Mouse (Mus musculus): Measurements from ENCODE around the gene Ptges3l.
"Not testable (repeated sequence)": the region's sequence is repeated elsewhere in the genome, so short reads cannot be mapped to it uniquely, and the experiment has no call there.

Ptges3l gene

DNA sequence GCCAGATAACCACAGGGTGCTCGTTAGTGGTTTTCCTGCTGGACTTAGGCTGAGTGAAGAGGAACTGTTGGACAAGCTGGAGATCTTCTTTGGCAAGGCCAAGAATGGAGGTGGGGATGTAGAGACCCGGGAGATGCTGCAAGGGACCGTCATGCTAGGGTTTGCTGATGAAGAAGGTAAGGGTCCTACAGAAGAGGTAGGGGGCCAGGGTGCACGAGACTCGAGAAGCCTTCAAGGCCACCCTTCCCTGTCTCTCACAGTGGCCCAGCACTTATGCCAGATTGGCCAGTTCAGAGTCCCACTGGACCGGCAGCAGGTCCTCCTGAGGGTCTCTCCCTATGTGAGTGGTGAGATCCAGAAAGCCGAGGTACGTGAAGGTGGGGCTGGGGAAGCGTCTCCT is 32.5 kb upstream of the Ptges3l start:
- DNase-seq (ENCODE audit: low read depth, low spot score) = no peak

DNA sequence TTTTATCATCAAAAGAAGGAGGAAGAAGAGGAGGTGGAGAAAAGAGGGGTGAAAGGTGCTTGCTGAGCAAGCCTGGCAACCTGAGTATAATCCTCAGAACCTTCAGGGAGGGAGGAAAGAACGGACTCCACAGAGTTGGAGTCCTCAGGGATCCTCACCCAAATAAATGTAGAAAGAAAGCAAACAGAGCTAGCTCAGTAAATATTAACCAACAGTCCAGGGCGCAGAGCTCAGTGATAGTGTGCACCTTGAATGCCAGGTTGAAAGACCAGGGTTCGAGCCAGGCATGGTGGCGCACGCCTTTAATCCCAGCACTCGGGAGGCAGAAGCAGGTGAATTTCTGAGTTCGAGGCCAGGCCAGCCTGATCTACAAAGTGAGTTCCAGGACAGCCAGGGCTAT is 30.5 kb upstream of the Ptges3l start:
- DNase-seq (ENCODE audit: low read depth, low spot score) = no peak

DNA sequence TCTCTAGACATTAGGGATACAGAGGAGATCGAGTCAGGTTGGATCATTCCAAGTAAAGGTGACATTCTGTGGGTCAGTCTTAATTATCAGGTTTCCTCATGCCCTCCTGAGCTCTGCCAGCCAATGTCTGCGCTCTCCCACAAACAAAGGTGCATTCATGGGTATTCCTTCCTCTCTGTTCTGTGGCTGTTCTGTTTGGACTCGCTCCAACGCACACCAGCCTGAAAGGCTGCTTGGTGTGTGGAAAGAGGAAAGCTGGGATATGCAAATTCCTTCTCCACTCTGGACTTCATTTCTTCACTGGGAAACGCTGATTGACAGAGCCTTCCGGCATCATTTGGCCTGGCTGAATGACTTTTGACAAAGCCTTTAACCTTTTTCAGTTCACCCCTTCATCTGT is 29.6 kb upstream of the Ptges3l start:
- no peak for DNase-seq (ENCODE audit: low read depth, low spot score)

DNA sequence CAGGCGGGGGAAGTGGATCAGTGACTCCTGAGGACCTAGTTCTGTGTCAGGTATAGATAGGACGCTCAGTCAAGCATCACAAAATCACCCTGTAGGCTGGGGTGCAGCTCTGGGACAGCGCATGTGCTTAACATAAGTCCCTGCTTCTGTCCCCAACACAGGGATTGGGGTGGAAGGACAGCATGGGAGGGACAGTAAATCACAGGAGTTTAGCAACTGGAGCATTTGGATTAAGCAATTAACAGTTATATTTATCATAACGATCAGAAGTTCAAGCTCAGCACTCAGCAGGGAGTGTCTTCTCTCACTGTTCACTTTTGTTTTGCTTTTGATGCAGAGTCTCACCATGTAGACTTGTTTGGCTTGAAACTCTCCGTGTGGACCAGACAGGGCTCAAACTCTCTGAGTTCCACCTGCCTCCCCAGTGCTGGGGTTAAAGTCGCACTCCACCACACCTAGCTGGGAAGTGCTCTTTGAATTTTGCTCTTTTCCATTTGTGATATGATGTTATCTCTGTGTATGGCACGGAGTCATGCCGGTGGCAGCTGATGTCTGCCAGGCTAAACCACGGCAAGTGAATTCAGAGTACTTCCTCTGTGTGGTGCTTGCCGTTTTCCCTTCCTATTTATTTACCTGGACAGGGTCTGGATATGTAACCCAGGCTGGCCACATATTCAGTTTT is 27.1 kb upstream of the Ptges3l start:
- DNase-seq (ENCODE audit: low read depth, low spot score) = no peak

DNA sequence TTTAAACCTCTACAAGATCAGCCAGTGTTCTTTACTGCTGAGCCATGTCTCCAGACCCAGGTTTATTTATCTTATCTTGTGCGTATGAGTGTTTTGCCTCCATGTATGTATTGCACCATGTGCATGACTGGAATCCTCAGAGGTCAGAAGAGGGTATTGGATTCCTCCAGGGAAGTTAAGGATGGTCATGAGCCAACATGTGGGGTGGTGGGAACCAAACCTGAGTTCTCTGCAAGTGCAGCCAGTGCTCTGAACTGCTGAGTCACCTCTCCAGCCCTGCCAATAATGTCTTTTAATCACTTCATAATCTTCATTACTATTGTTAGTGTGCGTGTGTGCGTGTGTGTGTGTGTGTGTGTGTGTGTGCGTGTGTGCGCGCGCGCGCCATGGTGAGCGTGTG is 26.4 kb upstream of the Ptges3l start:
- no peak for DNase-seq (ENCODE audit: low read depth, low spot score)

DNA sequence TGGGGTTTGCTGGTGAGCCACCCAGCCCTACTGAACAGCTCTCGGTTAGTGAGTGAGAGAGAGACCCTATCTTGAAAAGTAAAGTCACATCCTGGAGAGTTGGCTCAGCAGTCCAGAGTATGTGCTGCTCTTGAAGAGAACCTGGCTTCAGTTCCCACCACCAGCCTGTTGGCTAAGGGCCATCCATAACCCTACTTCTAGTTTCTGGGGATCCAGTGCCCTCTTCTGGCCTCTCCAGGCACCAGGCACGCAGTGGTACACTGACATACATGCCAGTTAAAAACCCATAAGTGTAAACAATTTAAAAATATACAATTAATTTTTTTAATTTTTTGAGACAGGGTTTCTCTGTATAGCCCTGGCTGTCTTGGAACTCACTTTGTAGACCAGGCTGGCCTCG is 25.3 kb upstream of the Ptges3l start:
- no peak for DNase-seq (ENCODE audit: low read depth, low spot score)

DNA sequence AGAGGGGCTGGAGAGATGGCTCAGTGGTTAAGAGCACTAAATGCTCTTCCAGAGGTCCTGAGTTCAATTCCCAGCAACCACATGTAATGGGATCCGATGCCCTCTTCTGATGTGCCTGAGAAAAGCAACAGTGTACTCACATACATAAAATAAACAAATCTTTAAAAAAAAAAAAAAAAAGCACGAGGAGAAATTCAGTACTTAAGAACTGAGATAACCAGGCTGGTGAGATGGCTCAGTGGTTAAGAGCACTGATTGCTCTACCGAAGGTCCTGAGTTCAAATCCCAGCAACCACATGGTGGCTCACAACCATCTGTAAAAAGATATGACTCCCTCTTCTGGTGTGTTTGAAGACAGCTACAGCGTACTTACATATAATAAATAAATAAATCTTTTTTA is 24.5 kb upstream of the Ptges3l start:
- not testable (repeated sequence) for DNase-seq (ENCODE audit: low read depth, low spot score)

DNA sequence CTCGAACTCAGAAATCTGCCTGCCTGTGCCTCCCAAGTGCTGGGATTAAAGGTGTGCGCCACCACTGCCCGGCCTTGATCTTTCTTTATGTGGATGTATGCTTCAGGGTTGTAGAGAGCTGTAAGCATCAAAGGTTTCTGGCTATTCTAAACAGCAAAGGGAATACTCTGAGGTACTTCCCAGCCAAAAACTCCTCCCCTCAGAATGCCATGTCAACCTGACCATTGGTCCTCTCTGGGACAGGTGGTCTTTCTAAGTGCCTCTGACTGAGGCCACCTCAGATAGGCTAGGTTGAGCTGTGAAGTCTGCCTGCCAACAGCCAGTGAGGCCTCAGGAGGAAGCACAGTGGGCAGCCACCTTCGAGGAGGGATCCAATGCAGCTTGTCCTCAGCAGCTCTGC is 23.8 kb upstream of the Ptges3l start:
- no peak for DNase-seq (ENCODE audit: low read depth, low spot score)

DNA sequence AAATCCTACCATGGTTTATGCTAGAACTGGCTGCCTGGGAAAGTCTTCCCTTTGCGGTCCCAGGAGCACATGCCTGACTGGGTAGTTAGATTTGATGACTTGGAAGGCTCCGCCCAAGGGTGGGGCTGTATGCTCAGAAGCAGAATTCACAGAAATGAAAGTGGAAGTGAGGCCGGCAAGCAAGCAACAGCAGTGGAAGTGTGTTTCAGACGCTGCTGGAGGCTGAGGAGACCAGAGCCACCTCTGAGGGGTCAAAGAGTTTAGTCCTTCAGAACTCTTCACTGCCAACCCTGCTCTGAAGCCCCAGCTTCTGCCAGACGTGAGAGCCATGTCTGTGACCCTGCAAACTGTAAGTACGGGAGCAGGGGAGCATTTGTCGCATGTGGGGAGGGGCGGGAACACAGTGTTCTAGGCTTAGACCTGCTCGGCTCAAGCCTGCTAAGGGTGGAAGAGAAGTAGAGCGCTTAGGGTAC is 23.2 kb upstream of the Ptges3l start, which contains the start of gene Ifi35:
Gene Ifi35, plus strand, starts transcription at position 134 of the 473 bp plus-strand sequence.
- no peak for DNase-seq (ENCODE audit: low read depth, low spot score)

DNA sequence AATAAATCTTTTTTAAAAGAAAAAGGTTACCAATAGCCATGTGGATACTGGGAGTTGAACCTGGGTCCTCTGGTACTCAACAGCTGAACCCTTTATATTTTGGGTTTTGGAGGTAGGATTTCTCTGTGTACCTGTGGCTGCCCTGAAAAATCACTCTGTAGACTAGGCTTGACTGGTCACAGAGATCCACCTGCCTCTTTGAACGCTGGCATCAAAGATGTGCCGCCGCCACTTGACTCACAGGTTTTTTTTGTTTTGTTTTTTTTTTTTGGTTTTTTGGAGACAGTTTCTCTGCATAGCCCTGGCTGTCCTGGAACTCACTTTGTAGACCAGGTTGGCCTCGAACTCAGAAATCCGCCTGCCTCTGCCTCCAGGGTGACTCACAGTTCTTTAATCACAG is 22.7 kb upstream of the Ptges3l start:
- no peak for DNase-seq (ENCODE audit: low read depth, low spot score)

DNA sequence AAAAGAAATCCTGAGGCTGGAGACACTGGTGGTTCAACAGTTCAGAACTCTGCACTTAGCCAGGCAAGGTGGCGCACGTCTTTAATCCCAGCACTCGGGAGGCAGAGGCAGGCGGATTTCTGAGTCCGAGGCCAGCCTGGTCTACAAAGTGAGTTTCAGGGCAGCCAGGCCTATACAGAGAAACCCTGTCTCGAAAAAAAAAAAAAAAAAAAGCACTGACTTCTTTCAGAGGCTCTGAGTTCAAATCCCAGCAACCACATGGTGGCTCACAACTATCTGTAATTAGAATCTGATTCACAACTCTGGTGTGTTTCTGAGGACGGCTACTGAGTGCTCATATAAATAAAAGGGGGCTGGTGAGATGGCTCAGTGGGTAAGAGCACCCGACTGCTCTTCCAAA is 21.7 kb upstream of the Ptges3l start:
- not testable (repeated sequence) for DNase-seq (ENCODE audit: low read depth, low spot score)

DNA sequence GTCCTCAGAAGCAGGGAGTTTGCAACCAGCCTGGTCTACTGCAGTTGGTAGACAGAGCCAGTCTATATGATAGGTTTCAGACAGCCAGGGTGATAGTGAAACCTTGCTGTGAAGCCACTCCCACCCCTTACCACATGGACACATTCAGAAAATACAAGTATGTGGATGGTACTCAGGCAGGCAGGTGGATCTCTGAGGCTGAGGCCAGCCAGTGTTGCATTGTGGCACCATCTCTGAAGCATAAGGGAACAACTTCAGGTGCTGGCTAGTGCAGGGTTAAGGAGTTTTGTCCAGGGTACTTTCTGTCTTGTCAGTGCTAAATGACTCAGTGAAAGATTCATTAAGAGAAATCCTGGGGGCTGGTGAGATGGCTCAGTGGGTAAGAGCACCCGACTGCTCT is 21.2 kb upstream of the Ptges3l start:
- no peak for DNase-seq (ENCODE audit: low read depth, low spot score)

DNA sequence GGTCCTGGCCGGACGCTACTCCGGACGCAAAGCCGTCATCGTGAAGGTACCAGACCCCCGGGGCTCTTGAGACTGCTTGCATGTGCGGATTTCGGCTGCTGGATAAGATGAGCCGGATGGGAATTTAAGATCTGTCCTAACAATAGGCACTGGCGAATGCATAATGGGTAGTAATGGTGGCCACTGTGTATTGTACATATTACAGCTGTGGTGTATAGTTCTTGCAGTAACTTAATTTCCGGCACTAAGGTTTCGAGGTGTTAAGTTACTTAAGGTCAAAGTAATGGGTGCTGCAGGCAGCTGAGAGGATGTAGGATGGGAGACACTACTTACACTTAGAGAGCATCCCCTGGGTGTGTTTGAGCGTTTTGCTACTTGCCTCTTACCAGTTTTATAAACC is 17.6 kb upstream of the Ptges3l start:
- no peak for DNase-seq (ENCODE audit: low read depth, low spot score)

DNA sequence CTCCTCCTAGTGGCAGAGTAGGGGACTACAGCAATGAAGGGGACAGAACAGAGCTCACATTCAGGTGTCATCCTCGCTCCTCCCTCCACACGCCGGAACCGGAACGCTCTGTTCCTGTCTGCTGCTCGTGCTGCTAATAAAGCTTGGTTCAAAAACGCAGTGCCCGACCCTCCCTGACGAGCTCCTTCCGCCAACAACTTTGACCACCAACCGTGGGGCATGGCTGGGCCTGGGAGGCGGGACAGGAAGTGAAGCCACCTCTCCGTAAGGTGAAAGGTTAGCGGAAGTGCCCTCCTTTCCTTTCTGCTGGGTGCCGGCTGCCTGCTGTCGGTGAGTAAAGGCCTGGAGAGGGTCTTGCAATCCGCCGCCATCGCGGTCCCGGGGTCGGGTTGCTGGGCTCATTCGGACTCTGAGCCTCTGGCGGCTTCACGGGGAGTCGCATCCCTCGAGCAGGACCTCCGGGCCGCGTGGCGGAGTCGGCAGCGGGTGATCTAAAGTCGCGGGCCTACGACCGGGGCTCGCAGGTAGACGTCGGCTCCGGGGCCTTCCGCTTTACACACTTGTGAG is 17.1 kb upstream of the Ptges3l start, which contains the start of gene Rpl27:
Gene Rpl27, plus strand, starts transcription at position 172 of the 567 bp plus-strand sequence.
- DNase-seq (ENCODE audit: low read depth, low spot score) = peak; percentile 100

DNA sequence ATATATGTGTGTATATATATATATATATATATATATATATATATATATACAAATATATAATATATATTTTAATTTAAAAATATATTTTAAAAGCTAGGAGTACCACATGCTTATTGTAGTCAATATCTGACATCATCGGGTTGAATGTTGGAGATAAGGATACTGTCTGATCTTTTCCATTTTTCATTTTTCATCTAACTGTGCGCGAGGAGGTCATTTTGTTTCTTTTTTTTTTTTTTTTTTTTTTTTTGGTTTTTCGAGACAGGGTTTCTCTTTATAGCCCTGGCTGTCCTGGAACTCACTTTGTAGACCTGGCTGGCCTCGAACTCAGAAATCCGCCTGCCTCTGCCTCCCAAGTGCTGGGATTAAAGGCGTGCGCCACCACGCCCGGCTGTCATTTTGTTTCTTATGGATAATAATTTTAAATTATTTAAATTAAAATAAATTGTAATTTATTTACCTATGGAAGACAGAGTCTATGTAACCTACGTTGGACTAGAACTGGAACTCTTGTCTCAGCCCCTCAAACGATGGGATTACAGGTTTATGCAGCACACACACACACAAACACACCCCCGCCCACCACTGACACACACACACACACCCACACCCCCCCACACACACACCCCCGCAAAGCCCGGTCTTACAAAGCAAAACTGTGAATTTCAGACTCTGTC is 16.5 kb upstream of the Ptges3l start:
- not testable (repeated sequence) for DNase-seq (ENCODE audit: low read depth, low spot score)

DNA sequence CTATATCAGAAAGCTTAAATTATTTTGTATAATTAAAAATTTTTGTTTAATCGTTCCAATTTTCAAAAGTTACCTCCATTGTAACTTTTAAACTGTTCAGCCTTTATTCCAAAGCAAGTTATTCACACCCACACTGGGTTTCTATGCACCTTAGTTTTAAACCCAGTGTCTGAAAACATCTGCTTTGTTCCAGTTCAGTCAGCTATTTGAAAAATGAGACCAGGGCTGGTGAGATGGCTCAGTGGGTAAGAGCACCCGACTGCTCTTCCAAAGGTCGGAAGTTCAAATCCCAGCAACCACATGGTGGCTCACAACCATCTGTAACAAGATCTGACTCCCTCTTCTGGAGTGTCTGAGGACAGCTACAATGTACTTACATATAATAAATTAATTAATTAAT is 12.9 kb upstream of the Ptges3l start:
- DNase-seq (ENCODE audit: low read depth, low spot score) = not testable (repeated sequence)

DNA sequence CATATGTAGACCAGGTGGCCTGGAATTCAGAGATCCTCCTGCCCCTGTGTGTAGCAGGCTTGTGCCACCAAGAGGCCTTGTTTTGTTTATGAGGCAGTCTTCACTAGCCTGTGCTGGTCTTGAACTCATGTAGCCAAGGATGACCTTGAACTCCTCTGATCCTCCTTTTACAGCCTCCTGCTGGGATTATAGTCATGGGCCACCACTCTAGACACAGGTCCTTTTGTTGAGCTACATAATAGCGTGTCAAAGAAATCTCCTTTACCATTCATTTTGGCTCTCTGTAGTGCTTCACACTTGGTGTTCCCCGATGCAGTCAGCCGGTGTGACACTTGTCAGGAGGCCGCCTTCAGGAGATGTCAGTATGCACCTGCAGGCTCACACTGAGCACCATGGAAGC is 11.8 kb upstream of the Ptges3l start:
- DNase-seq (ENCODE audit: low read depth, low spot score) = no peak

DNA sequence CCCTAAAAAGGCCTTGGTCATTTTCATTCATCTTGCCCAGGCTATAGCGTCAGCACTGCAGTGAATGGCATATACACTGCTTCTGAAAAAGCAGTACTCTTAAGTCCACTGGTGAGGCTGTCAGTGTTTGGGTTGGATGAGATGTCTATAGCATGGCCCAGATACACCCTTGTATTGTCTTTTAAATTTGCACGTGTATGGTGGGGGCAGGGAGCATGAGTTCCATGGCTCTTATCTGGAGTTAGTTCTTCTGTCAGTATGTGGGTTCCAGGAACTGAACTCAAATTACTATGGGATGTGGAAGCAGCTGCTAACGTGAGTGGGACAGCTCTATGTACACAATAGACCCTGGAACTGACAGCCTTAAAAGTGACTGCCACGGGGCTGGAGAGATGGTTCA is 10.7 kb upstream of the Ptges3l start:
- DNase-seq (ENCODE audit: low read depth, low spot score) = no peak

DNA sequence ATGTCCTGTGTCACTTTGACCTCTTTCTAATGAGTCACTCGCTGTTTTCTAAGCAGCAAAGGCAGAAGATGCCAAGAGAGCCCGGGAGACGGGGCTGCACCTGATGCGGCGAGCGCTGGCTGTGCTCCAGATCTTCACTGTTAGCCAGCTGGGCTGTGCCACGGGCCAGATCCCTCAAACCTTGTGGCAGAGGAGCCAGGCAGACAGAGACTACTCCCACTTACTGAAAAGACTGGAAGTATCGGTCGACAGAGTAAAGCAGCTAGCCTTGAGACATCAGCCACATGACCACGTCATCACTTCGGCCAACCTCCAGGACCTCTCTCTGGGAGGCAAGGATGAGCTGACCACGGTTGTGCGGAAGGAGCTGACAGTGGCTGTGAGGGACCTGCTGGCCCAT is 8.3 kb upstream of the Ptges3l start:
- no peak for DNase-seq (ENCODE audit: low read depth, low spot score)

DNA sequence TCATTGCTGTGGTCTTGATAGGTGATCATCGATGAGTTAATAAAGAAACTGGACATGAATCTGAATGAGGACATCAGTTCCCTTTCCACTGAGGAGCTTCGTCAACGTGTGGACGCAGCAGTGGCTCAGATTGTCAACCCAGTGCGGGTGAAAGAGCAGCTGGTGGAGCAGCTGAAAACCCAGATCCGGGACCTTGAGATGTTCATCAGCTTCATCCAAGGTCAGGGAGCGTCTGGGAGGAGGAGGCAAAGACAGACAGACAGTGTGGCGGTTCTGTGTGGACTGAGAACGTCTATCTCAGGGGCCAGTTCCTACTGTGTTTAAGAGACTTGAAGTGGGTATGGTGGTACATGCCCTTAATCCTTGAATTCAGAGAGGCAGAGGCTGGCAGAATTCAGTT is 6.2 kb upstream of the Ptges3l start:
- DNase-seq (ENCODE audit: low read depth, low spot score) = no peak

DNA sequence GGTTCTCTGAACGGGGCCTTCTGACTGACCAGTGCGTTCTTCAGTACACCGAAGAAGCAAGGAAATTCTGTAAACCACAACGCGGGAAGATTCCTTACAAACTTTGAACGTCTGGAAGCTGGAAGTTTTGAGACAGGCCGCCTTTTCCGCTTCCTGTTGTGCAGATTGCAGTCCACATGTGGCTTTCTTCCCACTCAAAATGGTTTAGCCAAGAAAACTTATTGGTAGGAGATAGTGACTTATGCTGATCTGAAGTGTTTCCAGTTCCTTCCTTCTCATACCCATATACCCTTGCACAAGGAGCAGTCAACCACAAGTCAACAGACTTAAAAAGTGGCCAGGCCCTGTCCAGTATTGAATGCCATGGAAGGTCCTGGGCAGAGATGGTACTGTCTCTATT is 1.0 kb upstream of the Ptges3l start:
- DNase-seq (ENCODE audit: low read depth, low spot score) = no peak

DNA sequence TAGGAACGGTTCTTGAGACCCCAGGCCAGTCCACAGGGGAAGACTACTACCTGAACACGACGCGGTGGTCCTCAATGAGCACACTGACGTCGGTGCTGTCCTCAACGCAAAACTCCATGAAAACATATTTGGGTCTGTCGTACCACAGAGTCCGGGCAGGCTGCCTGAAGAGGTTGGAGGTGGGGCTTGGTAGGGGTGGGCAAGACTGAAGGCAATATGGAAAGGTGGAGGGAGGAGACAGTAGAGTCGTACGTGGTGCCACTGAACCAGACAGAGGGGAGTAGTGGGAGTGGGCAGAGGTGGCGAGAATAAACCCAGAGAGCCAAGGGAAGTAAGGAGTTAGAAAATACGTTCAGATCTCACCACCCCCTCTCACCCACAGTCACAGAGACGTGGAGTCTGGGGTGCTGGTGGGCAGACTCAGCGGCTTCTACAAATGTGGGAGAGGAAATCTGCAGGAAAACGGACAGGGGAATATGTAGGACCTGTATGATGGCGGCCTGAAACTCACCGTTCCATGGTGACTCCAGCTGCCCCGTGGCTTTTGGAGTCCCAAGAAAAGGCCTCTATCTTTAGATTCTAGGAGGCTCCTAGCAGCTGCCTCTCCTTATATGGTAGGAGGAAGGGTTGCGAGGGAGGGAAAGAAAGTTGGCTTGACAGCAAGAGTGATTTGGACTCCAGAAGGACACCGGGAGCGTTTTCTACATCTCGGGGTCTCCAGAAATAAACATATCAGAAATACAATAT is 855 bp downstream of the Ptges3l start, which contains the start of gene Gm27029:
Gene Gm27029, minus strand, starts transcription at position 692 of the 747 bp plus-strand sequence.
- DNase-seq (ENCODE audit: low read depth, low spot score) = no peak

Measured in forelimb bud, embryonic 11.5 days (tissue).